Comparison of ENCODE assay signal across 9 mouse cellular contexts in the genomic region with DNA sequence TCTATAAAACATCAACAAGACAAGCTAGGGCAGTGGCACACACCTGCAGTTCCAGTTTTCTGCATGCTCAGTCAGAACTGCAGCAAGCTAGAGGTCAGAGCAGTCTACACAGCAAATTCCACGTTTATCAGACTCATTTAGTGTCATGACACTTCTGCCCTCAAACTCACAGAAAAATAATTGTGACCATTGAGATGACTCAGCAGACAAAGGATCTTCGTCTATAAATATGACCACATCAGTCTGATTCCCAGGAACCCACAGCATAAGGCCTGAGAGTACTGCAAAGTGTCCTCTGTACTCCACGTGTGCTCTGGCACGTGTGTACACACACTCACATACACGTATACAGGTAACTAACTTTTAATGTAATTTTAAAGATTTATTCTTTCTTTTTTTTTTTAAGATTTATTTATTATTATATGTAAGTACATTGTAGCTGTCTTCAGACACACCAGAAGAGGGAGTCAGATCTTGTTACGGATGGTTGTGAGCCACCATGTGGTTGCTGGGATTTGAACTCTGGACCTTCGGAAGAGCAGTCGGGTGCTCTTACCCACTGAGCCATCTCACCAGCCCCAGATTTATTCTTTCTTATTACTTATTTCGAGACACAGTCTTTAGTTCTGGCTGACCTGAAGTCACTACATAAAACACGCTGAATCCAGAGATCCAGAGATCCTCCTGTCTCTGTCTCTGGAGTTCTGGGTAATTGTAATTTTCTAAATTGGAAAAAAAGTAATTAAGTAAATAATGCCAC. TPM values are rescaled to one million over a fixed set of nuclear protein-coding genes. Genes with fewer than 3 reads are reported as not detected.
DNase-seq lines count a peak whose midpoint lies in the region; ATAC-seq and TF ChIP-seq lines count a peak whose summit lies in the region.
"Had no signal": no experiment of that assay in that cellular context is flagged by ENCODE, and none has a peak within 500 bp of the region (broad histone marks: within the 10 kb centered on the region; RNA-seq: fewer than 3 reads in every experiment).

No protein-coding gene starts in this region.

- 81% methylated on average over 10 of the region's 10 CpGs for WGBS in forebrain, embryonic 13.5 days
- WGBS in liver, embryonic 13.5 days (ENCODE audit: insufficient replicate concordance): 71% methylated on average over 10 of the region's 10 CpGs

- ATAC-seq in forebrain, embryonic 13.5 days: peak; percentile 25
- ATAC-seq in liver, embryonic 13.5 days (ENCODE audit: low read depth): no peak
- no peak for ATAC-seq in erythroid progenitor cell, adult 5-6 weeks (replicated peaks; ENCODE audit: low FRiP score, poor library complexity, severe bottlenecking)

- peaks cover 10% of the 10 kb centered on the region for H3K4me1 ChIP-seq in forebrain, embryonic 13.5 days
- peaks cover 26% of the 10 kb centered on the region for H3K4me1 ChIP-seq in liver, embryonic 13.5 days (replicated peaks)

- H3K4me2 ChIP-seq in forebrain, embryonic 13.5 days: peak overlapping the region; percentile 82
- peak overlapping the region; percentile 72 for H3K4me2 ChIP-seq in liver, embryonic 13.5 days

- intact Hi-C loops in gastrocnemius, adult 2 months (cut with DNase I): no loop called here

- H3K9ac ChIP-seq in forebrain, embryonic 13.5 days: no peak overlapping the region
- no peak overlapping the region for H3K9ac ChIP-seq in liver, embryonic 13.5 days

- peaks cover 22% of the 10 kb centered on the region for H3K27me3 ChIP-seq in forebrain, embryonic 13.5 days
- H3K27me3 ChIP-seq in liver, embryonic 13.5 days: no peaks in the 10 kb centered on the region; the same call in 1 of the 2 replicates

- H3K27ac ChIP-seq in gastrocnemius, adult 2 months: peak overlapping the region; percentile 93
- no peak overlapping the region for H3K27ac ChIP-seq in forebrain, embryonic 13.5 days
- no peak overlapping the region for H3K27ac ChIP-seq in liver, embryonic 13.5 days

- peak overlapping the region; percentile 87 for H3K4me3 ChIP-seq in gastrocnemius, adult 2 months
- H3K4me3 ChIP-seq in forebrain, embryonic 13.5 days: peak overlapping the region; percentile 64
- peak overlapping the region; percentile 78 for H3K4me3 ChIP-seq in liver, embryonic 13.5 days (replicated peaks)

- no peak for DNase-seq in gastrocnemius, adult 2 months
- no peak for DNase-seq in gastrocnemius, postnatal 25 days
- peak; percentile 69 for DNase-seq in 416B (ENCODE audit: low read depth)
- DNase-seq in liver, embryonic 13.5 days: no peak
- DNase-seq in spleen, postnatal 4 days (ENCODE audit: low spot score in 2 of 2): no peak
- no peak for DNase-seq in right cerebral cortex, postnatal 14 days

- no peak for TF ChIP-seq CTCF in gastrocnemius, adult 2 months (IDR thresholded peaks at IDR 0.05)

- no peaks in the 10 kb centered on the region for H3K9me3 ChIP-seq in forebrain, embryonic 13.5 days (replicated peaks)
- H3K9me3 ChIP-seq in liver, embryonic 13.5 days (replicated peaks): no peaks in the 10 kb centered on the region

- peaks cover 27% of the 10 kb centered on the region for H3K36me3 ChIP-seq in forebrain, embryonic 13.5 days (ENCODE audit: poor library complexity, severe bottlenecking)
- H3K36me3 ChIP-seq in liver, embryonic 13.5 days: peaks cover 30% of the 10 kb centered on the region

RNA-seq across cellular contexts. Expression of a gene that starts 0.6 kb away (rescaled TPM):
- 1 to 10 TPM; 7.8 to 9.5 TPM for total RNA-seq in gastrocnemius, adult 2 months (2021)
- total RNA-seq in gastrocnemius, postnatal 25 days (2021): 10 to 100 TPM in 1 of 2 experiments, 1 to 10 TPM in 1; 8.8 to 11.9 TPM
- polyA plus RNA-seq in forebrain, embryonic 13.5 days (2015; fragmentation: Nextera tagmentation; extraction: Ambion mirVana): 103 and 108 TPM in 2 replicates
- polyA plus RNA-seq in liver, embryonic 13.5 days (2015; fragmentation: Nextera tagmentation; extraction: Ambion mirVana): 38.8 and 43.4 TPM in 2 replicates
- 20.1 and 42.5 TPM in 2 replicates for total RNA-seq in erythroid progenitor cell, adult 5-6 weeks (2015; ENCODE audit: low replicate concordance)
- 25.3 and 30.5 TPM in 2 replicates for total RNA-seq in erythroid progenitor cell, adult 5-6 weeks (2017; ENCODE audit: low replicate concordance)

RNA-seq across cellular contexts. Expression of a gene that starts 5.5 kb away (rescaled TPM):
- total RNA-seq in gastrocnemius, adult 2 months (2021): not detected
- total RNA-seq in gastrocnemius, postnatal 25 days (2021): not detected
- polyA plus RNA-seq in forebrain, embryonic 13.5 days (2015; fragmentation: Nextera tagmentation; extraction: Ambion mirVana): not detected in 2 replicates
- polyA plus RNA-seq in liver, embryonic 13.5 days (2015; fragmentation: Nextera tagmentation; extraction: Ambion mirVana): not detected in 2 replicates
- total RNA-seq in erythroid progenitor cell, adult 5-6 weeks (2015; ENCODE audit: low replicate concordance): not detected in 2 replicates
- not detected in 2 replicates for total RNA-seq in erythroid progenitor cell, adult 5-6 weeks (2017; ENCODE audit: low replicate concordance)
- polyA plus RNA-seq: large intestine, adult 2 months had no signal

RNA-seq across cellular contexts. Expression of a gene that starts 6.3 kb away (rescaled TPM):
- not detected for total RNA-seq in gastrocnemius, adult 2 months (2021)
- total RNA-seq in gastrocnemius, postnatal 25 days (2021): not detected
- not detected in 2 replicates for polyA plus RNA-seq in forebrain, embryonic 13.5 days (2015; fragmentation: Nextera tagmentation; extraction: Ambion mirVana)
- not detected in 2 replicates for polyA plus RNA-seq in liver, embryonic 13.5 days (2015; fragmentation: Nextera tagmentation; extraction: Ambion mirVana)
- total RNA-seq in erythroid progenitor cell, adult 5-6 weeks (2015; ENCODE audit: low replicate concordance): not detected in 2 replicates
- 0.77 TPM in 1 of 2 replicates, not detected in the other for total RNA-seq in erythroid progenitor cell, adult 5-6 weeks (2017; ENCODE audit: low replicate concordance)
- polyA plus RNA-seq: large intestine, adult 2 months had no signal

RNA-seq across cellular contexts. Expression of a gene that starts 20.9 kb away (rescaled TPM):
- total RNA-seq in gastrocnemius, adult 2 months (2021): 10 to 100 TPM; 25.8 to 26.0 TPM
- total RNA-seq in gastrocnemius, postnatal 25 days (2021): 10 to 100 TPM; 21.0 to 22.2 TPM
- 211 and 235 TPM in 2 replicates for polyA plus RNA-seq in forebrain, embryonic 13.5 days (2015; fragmentation: Nextera tagmentation; extraction: Ambion mirVana)
- 64.1 and 67.7 TPM in 2 replicates for polyA plus RNA-seq in liver, embryonic 13.5 days (2015; fragmentation: Nextera tagmentation; extraction: Ambion mirVana)
- 52.8 and 56.6 TPM in 2 replicates for total RNA-seq in erythroid progenitor cell, adult 5-6 weeks (2015; ENCODE audit: low replicate concordance)
- 27.6 and 47.7 TPM in 2 replicates for total RNA-seq in erythroid progenitor cell, adult 5-6 weeks (2017; ENCODE audit: low replicate concordance)

RNA-seq across cellular contexts. Expression of a gene that starts 29.5 kb away (rescaled TPM):
- total RNA-seq in gastrocnemius, adult 2 months (2021): not detected
- total RNA-seq in gastrocnemius, postnatal 25 days (2021): not detected
- polyA plus RNA-seq in forebrain, embryonic 13.5 days (2015; fragmentation: Nextera tagmentation; extraction: Ambion mirVana): not detected in 2 replicates
- polyA plus RNA-seq in liver, embryonic 13.5 days (2015; fragmentation: Nextera tagmentation; extraction: Ambion mirVana): 0.16 and 0.29 TPM in 2 replicates
- 1.4 and 4.6 TPM in 2 replicates for total RNA-seq in erythroid progenitor cell, adult 5-6 weeks (2015; ENCODE audit: low replicate concordance)
- total RNA-seq in erythroid progenitor cell, adult 5-6 weeks (2017; ENCODE audit: low replicate concordance): 0.64 TPM in 1 of 2 replicates, not detected in the other
